Mouse (Mus musculus) hindbrain, embryonic 15.5 days (tissue): ENCODE data around the gene Rffl. TPM values are rescaled to one million over a fixed set of nuclear protein-coding genes. Genes with fewer than 3 reads are reported as not detected.

Source experiments
- ATAC-seq: fragments of 200-750 bp; cut with Nextera tagmentation; 2 replicates; pipeline ENCODE4 v1.8.0; 2017; ENCODE audit warnings: low read depth, moderate number of reproducible peaks, moderate TSS enrichment; ENCODE audit not compliant: low FRiP score
- H3K27ac ChIP-seq: fragments of 300-500 bp; sonication (generic); replicated peaks from 2 replicates; pipeline ENCODE4 v1.5.1; 2015; ENCODE audit warnings: mild to moderate bottlenecking, inconsistent platforms
- H3K27me3 ChIP-seq: fragments of 300-500 bp; sonication (generic); 2 replicates; pipeline ENCODE4 v1.6.1; 2015; ENCODE audit warnings: control low read depth, inconsistent platforms
- H3K36me3 ChIP-seq: fragments of 300-500 bp; sonication (generic); 2 replicates; pipeline ENCODE4 v1.6.1; 2015; ENCODE audit warnings: control low read depth, inconsistent platforms
- H3K4me1 ChIP-seq: fragments of 300-500 bp; sonication (generic); replicated peaks from 2 replicates; pipeline ENCODE4 v1.6.1; 2015; ENCODE audit warnings: control low read depth, inconsistent platforms
- H3K4me2 ChIP-seq: fragments of 300-500 bp; sonication (generic); 2 replicates; pipeline ENCODE4 v1.6.1; 2015; ENCODE audit warnings: moderate library complexity, mild to moderate bottlenecking, inconsistent platforms
- H3K4me3 ChIP-seq: fragments of 300-500 bp; sonication (generic); 2 replicates; pipeline ENCODE4 v1.5.1; 2015; ENCODE audit warnings: mild to moderate bottlenecking, inconsistent platforms
- H3K9ac ChIP-seq: fragments of 300-500 bp; sonication (generic); 2 replicates; pipeline ENCODE4 v1.6.1; 2015; ENCODE audit warnings: inconsistent platforms
- H3K9me3 ChIP-seq: fragments of 300-500 bp; sonication (generic); 2 replicates; pipeline ENCODE4 v1.6.1; 2016; ENCODE audit warnings: control low read depth, inconsistent platforms
- WGBS: fragments of 180-500 bp; shearing (Covaris S2); methylation state at CpG from one replicate; pipeline ENCODE4 v1.1.7; 2015; 5-methylcytosine and 5-hydroxymethylcytosine counted together
- polyA plus RNA-seq: library from polyadenylated mRNA; unstranded; fragments of >200 nt; fragmentation: Nextera tagmentation; extraction: Ambion mirVana; gene quantifications from 2 replicates; pipeline ENCODE4 v1.2.1, GENCODE M21; 2015

The Rffl gene
- 4.1 and 4.2 TPM in 2 replicates for polyA plus RNA-seq

GRCm38 (mm10) chr11:82871031-82871446, at the start of gene Rffl:
Rffl (minus strand) TSS chr11:82871210.
- Histone ChIP-seq H3K4me2 (peak within 1 kb of the TSS; percentile 85), H3K36me3 (no peaks in the 10 kb centered on the region), H3K9ac (peak within 1 kb of the TSS; percentile 69), H3K4me1 (peaks cover 18% of the 10 kb centered on the region; the same call in 1 of the 2 replicates), H3K9me3 (no peaks in the 10 kb centered on the region), H3K4me3 (peak within 1 kb of the TSS; percentile 88), H3K27me3 (no peaks in the 10 kb centered on the region), H3K27ac (peak within 1 kb of the TSS; percentile 36; the same call in 1 of the 2 replicates)
- 0% methylated on average over 39 of the region's 43 CpGs for WGBS
- peak; percentile 97 for ATAC-seq

- WGBS: 72% methylated on average over 10 of the region's 10 CpGs
- peaks cover 10% of the 10 kb centered on the region; the same call in 1 of the 2 replicates for H3K27me3 ChIP-seq
- no peak overlapping the region for H3K27ac ChIP-seq
- no peaks in the 10 kb centered on the region for H3K4me1 ChIP-seq
- no peak overlapping the region for H3K4me3 ChIP-seq
- no peak overlapping the region for H3K9ac ChIP-seq
- no peak for ATAC-seq
- H3K9me3 ChIP-seq: no peaks in the 10 kb centered on the region
- no peaks in the 10 kb centered on the region for H3K36me3 ChIP-seq
- no peak overlapping the region for H3K4me2 ChIP-seq
These were observed 49.8 kb upstream of the Rffl start for GRCm38 (mm10) chr11:82920768-82921167.

- 10% methylated on average over 16 of the region's 16 CpGs for WGBS
- no peak overlapping the region for H3K4me3 ChIP-seq
- no peak overlapping the region for H3K9ac ChIP-seq
These were observed 43.8 kb upstream of the Rffl start for GRCm38 (mm10) chr11:82914711-82915352.

GRCm38 (mm10) chr11:82910679-82911389, 39.8 kb upstream of the Rffl start:
- Histone ChIP-seq H3K27ac (no peak overlapping the region), H3K27me3 (no peaks in the 10 kb centered on the region), H3K4me3 (no peak overlapping the region), H3K4me1 (peaks cover 12% of the 10 kb centered on the region), H3K36me3 (no peaks in the 10 kb centered on the region), H3K9me3 (no peaks in the 10 kb centered on the region), H3K4me2 (no peak overlapping the region), H3K9ac (no peak overlapping the region)
- 81% methylated on average over 11 of the region's 11 CpGs for WGBS
- no peak for ATAC-seq

More at GRCm38 (mm10) chr11:82914711-82915352, 43.8 kb upstream of the Rffl start:
- ATAC-seq: peak; percentile 68
- no peaks in the 10 kb centered on the region for H3K4me1 ChIP-seq
- H3K36me3 ChIP-seq: no peaks in the 10 kb centered on the region
- H3K27ac ChIP-seq: no peak overlapping the region
- peaks cover 7% of the 10 kb centered on the region; the same call in 1 of the 2 replicates for H3K27me3 ChIP-seq
- H3K4me2 ChIP-seq: peak overlapping the region; percentile 49
- no peaks in the 10 kb centered on the region for H3K9me3 ChIP-seq

GRCm38 (mm10) chr11:82910250-82910649, 39.2 kb upstream of the Rffl start, which contains the start of gene Unc45b:
Unc45b (plus strand) TSS chr11:82910550.
- H3K4me1 ChIP-seq: peaks cover 12% of the 10 kb centered on the region
- no peak within 1 kb of the TSS for H3K4me2 ChIP-seq
- 92% methylated on average over 4 of the region's 4 CpGs for WGBS
- no peaks in the 10 kb centered on the region for H3K36me3 ChIP-seq
- no peak within 1 kb of the TSS for H3K9ac ChIP-seq
- H3K4me3 ChIP-seq: no peak within 1 kb of the TSS
- ATAC-seq: no peak
- no peaks in the 10 kb centered on the region for H3K27me3 ChIP-seq
- H3K9me3 ChIP-seq: no peaks in the 10 kb centered on the region
- no peak within 1 kb of the TSS for H3K27ac ChIP-seq

GRCm38 (mm10) chr11:82908608-82908989, 37.6 kb upstream of the Rffl start:
- peaks cover 12% of the 10 kb centered on the region for H3K4me1 ChIP-seq
- H3K27ac ChIP-seq: no peak overlapping the region
- H3K4me3 ChIP-seq: peak overlapping the region; percentile 87
- peak overlapping the region; percentile 84 for H3K4me2 ChIP-seq
- ATAC-seq: no peak
- H3K9ac ChIP-seq: no peak overlapping the region
- WGBS: 54% methylated on average over 10 of the region's 10 CpGs
- H3K9me3 ChIP-seq: no peaks in the 10 kb centered on the region
- H3K27me3 ChIP-seq: no peaks in the 10 kb centered on the region
- peaks cover 14% of the 10 kb centered on the region for H3K36me3 ChIP-seq

- no peaks in the 10 kb centered on the region for H3K9me3 ChIP-seq
- H3K4me2 ChIP-seq: peak within 1 kb of the TSS; percentile 84
- H3K27ac ChIP-seq: peak within 1 kb of the TSS; percentile 57
- ATAC-seq: peak; percentile 89
- peaks cover 21% of the 10 kb centered on the region for H3K36me3 ChIP-seq
- H3K9ac ChIP-seq: peak within 1 kb of the TSS; percentile 80
- H3K4me1 ChIP-seq: peaks cover 12% of the 10 kb centered on the region
- 1% methylated on average over 73 of the region's 73 CpGs for WGBS
- no peaks in the 10 kb centered on the region for H3K27me3 ChIP-seq
- peak within 1 kb of the TSS; percentile 87 for H3K4me3 ChIP-seq
These were observed 36.9 kb upstream of the Rffl start, which contains the start of gene Nle1 for GRCm38 (mm10) chr11:82907651-82908607. Nle1 (minus strand) TSS chr11:82908411.

GRCm38 (mm10) chr11:82905816-82906215, 34.8 kb upstream of the Rffl start:
- Histone ChIP-seq H3K27ac (no peak overlapping the region), H3K36me3 (peaks cover 35% of the 10 kb centered on the region), H3K4me1 (peaks cover 12% of the 10 kb centered on the region), H3K4me3 (no peak overlapping the region), H3K27me3 (no peaks in the 10 kb centered on the region), H3K4me2 (no peak overlapping the region), H3K9ac (no peak overlapping the region), H3K9me3 (no peaks in the 10 kb centered on the region)
- ATAC-seq: no peak
- WGBS: 92% methylated on average over 5 of the region's 5 CpGs

GRCm38 (mm10) chr11:82904952-82905351, 33.9 kb upstream of the Rffl start:
- 72% methylated on average over 8 of the region's 8 CpGs for WGBS
- Histone ChIP-seq H3K9me3 (no peaks in the 10 kb centered on the region), H3K4me2 (no peak overlapping the region), H3K9ac (no peak overlapping the region), H3K4me3 (no peak overlapping the region), H3K27me3 (no peaks in the 10 kb centered on the region), H3K36me3 (peaks cover 43% of the 10 kb centered on the region), H3K27ac (no peak overlapping the region), H3K4me1 (peaks cover 12% of the 10 kb centered on the region)
- ATAC-seq: no peak

- no peak overlapping the region for H3K4me2 ChIP-seq
- no peaks in the 10 kb centered on the region for H3K4me1 ChIP-seq
- no peak overlapping the region for H3K27ac ChIP-seq
- no peaks in the 10 kb centered on the region for H3K9me3 ChIP-seq
- no peak overlapping the region for H3K9ac ChIP-seq
- no peaks in the 10 kb centered on the region for H3K27me3 ChIP-seq
- ATAC-seq: no peak
- 92% methylated on average over 20 of the region's 20 CpGs for WGBS
- H3K4me3 ChIP-seq: no peak overlapping the region
- peaks cover 43% of the 10 kb centered on the region for H3K36me3 ChIP-seq
These were observed 30.7 kb upstream of the Rffl start for GRCm38 (mm10) chr11:82901606-82902310.

- Histone ChIP-seq H3K27ac (no peak overlapping the region), H3K4me1 (no peaks in the 10 kb centered on the region), H3K27me3 (no peaks in the 10 kb centered on the region), H3K9ac (no peak overlapping the region), H3K36me3 (peaks cover 40% of the 10 kb centered on the region), H3K9me3 (no peaks in the 10 kb centered on the region), H3K4me3 (no peak overlapping the region), H3K4me2 (no peak overlapping the region)
- WGBS: 95% methylated on average over 5 of the region's 5 CpGs
- ATAC-seq: no peak
These were observed 28.7 kb upstream of the Rffl start for GRCm38 (mm10) chr11:82899720-82900119.
